Mouse (Mus musculus): Measurements from ENCODE around the gene Tmem178.
"Not testable (repeated sequence)": the region's sequence is repeated elsewhere in the genome, so short reads cannot be mapped to it uniquely, and the experiment has no call there.

Tmem178 gene

GRCm38 (mm10) chr17:80945510-80945909, 1.1 kb downstream of the Tmem178 start:
- in situ Hi-C loops (cut with MboI, MseI): not testable (repeated sequence)

- in situ Hi-C loops (cut with MboI, MseI): no loop called here
These were observed 1.9 kb downstream of the Tmem178 start for GRCm38 (mm10) chr17:80946091-80946885.

GRCm38 (mm10) chr17:80947075-80947960, 2.9 kb downstream of the Tmem178 start:
- in situ Hi-C loops (cut with MboI, MseI): no loop called here

GRCm38 (mm10) chr17:80949382-80949781, 5.0 kb downstream of the Tmem178 start:
- in situ Hi-C loops (cut with MboI, MseI): no loop called here

DNA sequence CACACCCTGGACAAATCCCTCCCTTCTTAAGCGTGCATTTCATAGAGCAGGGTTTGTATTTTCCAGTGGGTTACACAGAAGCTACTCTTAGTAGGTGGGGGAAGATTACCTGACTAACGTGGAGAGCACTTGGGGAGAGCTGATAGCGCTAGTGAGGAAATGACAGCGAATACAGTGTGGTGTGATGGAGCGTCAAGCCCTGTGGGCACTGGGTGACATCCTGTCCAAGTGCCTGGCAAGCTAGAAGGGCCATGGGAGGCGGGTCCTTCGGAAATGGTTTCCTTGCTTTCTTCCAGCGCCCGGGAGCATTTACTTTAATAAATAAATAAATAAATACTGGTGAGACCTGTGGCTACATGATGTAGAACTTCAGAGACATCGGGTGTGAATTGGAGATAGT, 5.5 kb downstream of the Tmem178 start:
- in situ Hi-C loops (cut with MboI, MseI): no loop called here

GRCm38 (mm10) chr17:80952305-80952704, 7.9 kb downstream of the Tmem178 start:
- in situ Hi-C loops (cut with MboI, MseI): no loop called here

- in situ Hi-C loops (cut with MboI, MseI): no loop called here
These were observed 11.0 kb downstream of the Tmem178 start for GRCm38 (mm10) chr17:80955415-80955814.

- in situ Hi-C loops (cut with MboI, MseI): no loop called here
These were observed 11.8 kb downstream of the Tmem178 start for GRCm38 (mm10) chr17:80955998-80956811.

GRCm38 (mm10) chr17:80958332-80958731, 13.9 kb downstream of the Tmem178 start:
- in situ Hi-C loops (cut with MboI, MseI): no loop called here

DNA sequence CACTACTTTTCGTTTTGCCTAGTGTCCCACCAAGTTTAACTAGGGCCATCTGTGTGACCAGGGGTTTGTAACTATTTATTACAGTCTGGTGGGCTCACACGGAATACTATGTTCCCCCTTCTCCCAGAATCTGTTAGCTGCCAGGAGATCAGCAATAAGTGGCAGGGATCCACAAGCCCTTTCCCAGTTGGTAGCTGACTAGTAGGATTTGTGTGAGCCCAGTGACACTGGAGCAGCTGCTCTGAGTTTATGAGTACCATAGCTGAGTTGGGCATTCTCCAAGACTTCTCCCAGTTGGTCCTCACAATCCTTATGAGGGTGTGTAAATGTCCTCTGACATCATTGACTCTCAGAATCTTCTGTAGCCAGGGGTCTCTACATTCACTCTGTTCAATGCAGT, 15.4 kb downstream of the Tmem178 start:
- in situ Hi-C loops (cut with MboI, MseI): no loop called here

- in situ Hi-C loops (cut with MboI, MseI): no loop called here
These were observed 23.0 kb downstream of the Tmem178 start for GRCm38 (mm10) chr17:80967475-80967874.

- in situ Hi-C loops (cut with MboI, MseI): no loop called here
These were observed 25.5 kb downstream of the Tmem178 start for GRCm38 (mm10) chr17:80969643-80970619.

GRCm38 (mm10) chr17:80970716-80971115, 26.3 kb downstream of the Tmem178 start:
- in situ Hi-C loops (cut with MboI, MseI): no loop called here

DNA sequence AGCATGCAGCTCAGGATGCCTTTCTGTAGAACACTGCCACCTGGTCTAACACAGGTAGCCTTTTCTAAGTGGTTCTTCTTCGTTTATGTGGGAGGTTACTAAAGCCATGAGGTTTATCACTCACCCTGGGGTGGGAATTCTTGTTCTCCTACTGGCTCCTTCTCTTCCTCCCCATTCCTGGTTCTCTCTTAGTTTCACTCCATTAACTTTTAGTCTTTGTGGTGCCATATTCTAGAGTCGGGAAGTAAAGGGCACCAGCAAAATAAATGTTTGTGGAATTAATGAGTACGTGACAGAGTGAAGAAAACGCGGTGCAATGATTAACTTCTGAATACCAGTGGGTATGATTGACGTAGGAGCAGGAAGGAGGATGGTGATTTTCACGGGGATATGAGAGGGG, 28.5 kb downstream of the Tmem178 start:
- in situ Hi-C loops (cut with MboI, MseI): no loop called here

DNA sequence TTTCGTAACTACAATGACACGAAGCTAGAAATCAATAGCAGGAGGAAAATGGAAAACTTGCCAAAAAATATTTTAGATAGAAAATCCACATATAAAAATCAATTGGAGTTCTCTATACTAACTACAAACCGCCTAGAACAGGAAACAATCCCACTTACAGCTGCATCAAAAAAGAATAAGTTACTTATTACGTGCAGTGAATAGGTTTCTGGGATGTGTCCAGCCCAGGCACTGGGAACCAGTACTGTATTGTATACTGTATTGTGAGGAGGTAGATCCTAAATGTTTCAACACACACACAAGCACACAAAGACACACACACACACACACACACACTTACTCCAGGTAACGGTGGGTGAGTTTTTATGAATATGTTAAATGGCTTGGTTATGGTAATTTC, 32.8 kb downstream of the Tmem178 start:
- in situ Hi-C loops (cut with MboI, MseI): no loop called here

DNA sequence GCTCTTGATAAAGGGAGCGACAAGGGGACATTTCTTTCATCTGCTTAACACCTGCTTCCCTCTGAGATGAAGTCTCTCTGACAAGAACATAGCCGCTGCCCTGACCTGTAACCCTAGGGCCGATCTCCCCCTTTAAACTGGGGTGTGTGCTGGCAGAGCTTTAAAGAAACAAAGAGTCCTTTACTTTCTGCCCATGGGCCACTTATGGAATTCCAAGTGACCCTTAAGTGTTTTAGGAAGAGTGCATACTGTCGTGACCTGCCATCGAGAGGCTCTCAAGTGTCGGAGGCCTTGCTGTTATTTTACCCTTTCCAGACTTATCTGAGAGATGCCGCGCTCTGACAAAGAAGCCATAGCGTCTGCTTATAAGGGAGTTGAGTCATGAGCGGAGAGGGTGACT, 35.7 kb downstream of the Tmem178 start:
- in situ Hi-C loops (cut with MboI, MseI): no loop called here

DNA sequence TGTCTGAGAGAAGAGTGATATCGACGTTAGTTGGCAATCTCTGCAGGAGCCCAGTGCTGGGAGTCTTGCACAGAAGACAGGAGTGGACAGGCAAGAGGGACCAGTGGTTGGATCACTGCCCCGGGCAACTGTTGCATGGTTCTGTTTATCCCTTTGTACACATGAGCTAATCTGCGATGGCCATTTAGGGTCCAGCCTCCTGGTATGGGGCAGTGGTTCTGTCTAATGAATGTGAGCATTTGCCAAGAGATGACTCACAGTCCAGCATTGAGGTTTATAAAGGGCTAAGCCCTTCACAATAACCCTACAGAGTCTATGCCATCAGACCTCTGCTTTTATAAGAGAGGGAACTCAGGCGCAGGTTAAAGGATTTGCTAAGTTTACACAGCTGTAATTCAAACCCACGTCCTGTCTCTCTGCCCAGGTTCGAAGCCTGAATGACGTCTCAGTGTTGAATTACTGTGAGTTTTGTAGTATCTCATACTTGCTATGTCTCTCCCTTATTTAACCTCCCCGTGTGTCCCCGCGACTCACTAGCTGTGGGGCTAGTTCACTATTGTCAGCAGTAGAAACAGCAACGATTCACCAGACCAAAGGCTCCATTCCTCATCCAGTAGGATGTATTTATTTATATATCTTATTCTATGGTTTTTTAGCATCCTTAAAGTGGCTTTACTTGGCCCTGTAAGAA, 37.4 kb downstream of the Tmem178 start:
- in situ Hi-C loops (cut with MboI, MseI): no loop called here

GRCm38 (mm10) chr17:80982412-80982787, 38.0 kb downstream of the Tmem178 start:
- in situ Hi-C loops (cut with MboI, MseI): no loop called here

DNA sequence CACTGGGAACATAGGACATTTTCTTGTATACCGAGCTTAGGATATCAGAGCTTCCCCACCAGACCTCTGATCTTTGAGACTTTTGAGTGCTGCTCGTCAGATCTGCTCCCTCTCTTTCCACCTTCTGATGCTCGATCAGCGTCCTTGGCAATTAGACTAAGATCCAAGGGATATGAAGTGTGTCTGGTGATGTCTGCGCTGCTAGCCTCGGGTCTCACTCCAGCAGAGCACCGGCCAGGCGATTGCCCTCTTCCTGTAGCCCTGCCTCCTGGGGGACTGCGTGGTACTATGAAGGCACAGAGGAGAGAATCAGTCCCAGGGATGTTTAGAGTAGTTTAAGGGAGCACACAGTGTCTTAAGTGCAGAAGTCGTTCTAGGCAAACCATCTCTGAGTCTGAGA, 38.5 kb downstream of the Tmem178 start:
- in situ Hi-C loops (cut with MboI, MseI): no loop called here

DNA sequence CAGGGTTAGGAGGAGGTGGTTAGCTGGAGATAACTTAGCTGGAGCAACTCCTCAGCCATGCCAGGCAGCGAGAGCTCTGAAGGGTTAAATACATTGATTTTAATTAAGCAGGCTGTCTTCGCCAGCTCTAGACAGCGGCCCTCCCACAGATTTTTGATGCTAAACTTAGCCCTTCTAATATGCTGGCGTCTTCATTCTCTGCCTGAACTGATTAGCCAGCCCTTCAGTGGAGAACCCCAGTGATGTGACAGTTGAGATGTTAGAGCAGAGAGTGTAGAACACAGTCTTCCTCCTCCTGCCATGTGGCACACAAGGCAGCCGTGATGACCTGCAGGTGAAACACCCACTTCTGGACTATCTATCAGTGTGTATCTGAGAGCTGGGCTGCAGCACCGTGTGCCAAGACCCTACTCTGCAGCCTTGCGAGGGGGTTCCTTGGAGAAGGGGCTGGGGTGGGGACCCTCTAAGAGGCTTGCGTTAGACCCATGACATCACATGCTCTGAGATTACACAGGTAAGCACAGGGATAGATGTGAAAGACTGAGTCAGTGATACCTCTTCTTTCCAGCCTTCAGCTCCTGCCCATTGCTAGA, 47.2 kb downstream of the Tmem178 start:
- in situ Hi-C loops (cut with MboI, MseI): loop anchor here (10.0 kb wide), 1 partner anchor 1423 kb away; no protein-coding TSS in a partner anchor
